Mouse (Mus musculus) induced T-regulatory cell, adult 2 months (primary cell): ENCODE measurements at regions not wholly inside any gene's neighbourhood (a gene's known extent, or its start where the extent isn't known, plus 50 kb on each side); places are given as distances from the start of the nearest gene placed in this dataset.

ENCODE experiments used
- DNase-seq: peaks from one replicate; pipeline ENCODE4 v3.0.0-alpha.2; 2012; ENCODE audit warnings: low read depth

DNA sequence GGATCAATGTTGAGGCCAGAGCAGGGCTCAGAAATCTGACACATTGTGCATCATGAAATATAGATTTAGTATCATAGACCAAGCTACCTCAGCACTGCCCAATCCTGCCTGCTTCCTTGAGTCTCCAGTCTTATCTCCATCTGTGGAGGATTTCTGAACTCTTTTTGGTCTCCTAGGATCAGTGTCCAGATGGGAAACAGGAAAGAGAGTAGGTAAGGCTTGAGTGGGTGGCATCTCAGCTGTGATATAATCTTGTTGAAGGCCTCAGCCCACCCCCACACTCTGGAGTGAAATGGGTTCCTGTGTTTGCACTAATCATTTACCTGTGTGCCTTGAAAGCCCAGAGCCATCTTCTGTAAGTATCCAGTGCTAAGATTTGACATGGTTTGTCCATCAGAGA, 74.3 kb upstream of the Aff3 start:
- no peak for DNase-seq

DNA sequence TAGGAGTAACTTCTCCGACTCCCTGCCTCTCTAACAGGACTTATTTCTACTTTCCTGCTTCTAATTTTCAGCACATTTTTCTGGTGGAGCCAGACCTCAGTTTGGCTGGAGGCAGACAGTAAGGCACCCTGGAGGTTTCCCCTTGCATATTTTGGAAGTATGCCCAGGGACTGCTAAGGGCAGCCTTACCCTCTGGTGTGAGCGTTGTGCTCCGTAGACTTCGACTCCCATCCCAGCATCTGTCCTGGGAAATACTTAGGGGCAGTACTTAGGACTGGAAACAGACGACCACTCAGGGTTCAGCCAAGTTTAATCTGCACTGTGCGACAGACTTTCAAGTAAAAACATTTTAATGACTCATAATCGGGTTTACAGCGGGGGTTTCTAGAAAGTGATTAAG, 71.0 kb upstream of the Aff3 start:
- no peak for DNase-seq

DNA sequence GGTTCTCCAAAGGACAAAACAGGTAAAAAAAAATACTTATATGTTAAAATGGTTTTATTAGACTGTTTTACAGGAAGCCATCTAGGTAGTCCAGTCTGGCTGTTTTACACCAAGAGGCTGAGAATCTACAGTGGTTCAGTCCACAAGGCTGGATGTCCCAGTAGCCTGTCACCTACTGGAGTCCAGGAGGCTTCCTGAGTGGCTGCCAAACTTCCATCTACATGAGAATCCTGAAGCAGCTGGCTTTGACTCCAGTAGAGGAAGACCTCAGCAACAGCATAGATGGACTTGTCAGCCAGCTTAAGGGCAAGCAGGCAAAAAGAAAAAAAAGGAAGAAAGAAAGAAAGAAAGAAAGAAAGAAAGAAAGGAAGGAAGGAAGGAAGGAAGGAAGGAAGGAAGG, 68.4 kb upstream of the Aff3 start:
- DNase-seq, result no peak

DNA sequence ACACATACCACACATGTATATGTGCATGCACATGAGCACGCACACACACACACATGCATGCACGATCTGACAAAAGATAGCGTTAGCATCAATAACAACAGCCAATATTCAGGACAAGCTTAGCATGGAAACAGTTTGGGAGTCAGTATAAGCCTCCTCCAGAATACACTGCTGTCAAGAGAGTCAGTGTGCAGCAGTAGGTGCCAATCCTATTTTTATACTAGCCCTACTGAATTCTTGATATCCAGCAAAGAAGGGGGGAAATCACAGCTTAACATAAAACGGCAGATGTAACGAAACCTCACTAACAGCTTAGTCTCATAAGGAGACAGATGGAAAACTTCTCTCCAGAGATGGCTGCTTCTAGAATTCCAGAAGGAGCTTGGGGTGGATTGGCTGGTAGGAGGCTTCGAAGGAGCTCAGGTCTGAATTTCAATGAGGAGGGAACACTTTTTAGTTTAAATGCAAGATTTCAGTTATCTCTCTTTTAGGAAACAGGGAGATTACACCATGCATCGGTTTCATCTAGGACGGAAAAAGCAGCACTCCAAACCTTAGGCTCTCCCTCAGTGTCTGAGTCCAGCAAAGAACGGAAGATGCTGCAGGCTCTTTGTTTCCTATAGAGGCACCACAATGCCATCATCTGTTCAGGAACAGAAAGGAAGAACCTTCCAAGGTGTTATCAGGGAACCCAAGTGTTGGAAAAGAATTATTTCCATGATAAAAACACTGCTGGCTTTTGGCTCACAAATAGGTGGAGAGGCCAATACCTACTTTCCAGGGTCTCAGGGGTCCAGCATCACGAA, 65.4 kb upstream of the Aff3 start:
- DNase-seq, result no peak

DNA sequence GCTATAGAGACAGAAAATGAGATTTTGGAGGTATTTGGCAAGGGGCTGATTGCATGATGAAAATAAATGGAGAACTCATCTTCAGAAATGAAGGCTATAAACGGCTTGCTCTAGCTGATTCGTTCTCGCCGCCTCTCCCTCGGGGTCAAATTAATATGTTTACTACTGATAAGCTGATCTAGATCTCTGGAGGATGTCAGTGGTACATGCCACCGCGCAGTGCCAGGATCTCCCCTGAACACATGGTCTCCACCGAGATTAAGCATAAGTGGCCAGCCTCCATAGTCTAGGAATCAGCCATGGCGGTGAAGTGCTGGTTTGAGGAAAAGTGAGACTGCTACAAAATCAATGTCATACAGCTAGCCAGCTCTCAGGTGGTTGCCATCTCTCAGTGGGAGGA, 61.0 kb upstream of the Aff3 start:
- DNase-seq, result no peak

DNA sequence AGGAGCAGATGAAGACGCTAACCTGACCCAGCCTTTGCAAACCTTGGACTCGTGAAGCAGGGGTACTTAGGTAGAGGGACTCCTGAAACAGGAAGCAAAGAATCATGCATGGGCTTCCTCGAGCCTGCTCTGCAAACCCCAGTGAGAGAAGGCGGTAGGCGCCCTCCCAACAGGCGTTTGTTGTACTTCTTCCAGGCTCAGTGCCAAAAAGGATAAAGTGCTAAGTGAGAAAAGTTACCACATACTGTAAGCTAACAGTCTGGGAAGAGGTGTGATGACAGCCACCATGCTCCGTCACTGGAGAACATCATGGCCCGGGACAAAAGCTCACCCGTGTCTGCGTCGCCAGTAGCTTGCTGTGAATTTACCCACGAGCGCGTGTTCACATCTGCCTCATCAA, 59.9 kb upstream of the Aff3 start:
- no peak for DNase-seq

DNA sequence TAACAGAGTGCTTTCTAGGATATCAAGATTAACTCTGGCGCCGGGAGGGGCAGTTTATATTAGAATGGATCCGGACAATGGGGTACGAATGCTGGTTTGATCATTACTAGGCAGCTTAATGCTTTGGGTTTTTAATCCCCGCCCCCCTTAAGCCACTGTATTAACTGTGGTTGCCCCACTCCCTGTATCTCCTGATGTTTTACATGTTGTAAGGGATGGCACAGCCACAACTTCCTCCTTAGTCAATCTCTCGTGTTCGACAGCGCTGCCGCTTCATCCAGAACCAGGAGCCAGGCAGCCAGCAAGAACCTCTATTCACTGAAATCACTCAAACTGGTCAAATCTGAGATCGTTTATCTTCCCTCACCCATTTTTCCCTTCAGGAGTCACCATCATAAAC, 57.4 kb upstream of the Aff3 start:
- no peak for DNase-seq

DNA sequence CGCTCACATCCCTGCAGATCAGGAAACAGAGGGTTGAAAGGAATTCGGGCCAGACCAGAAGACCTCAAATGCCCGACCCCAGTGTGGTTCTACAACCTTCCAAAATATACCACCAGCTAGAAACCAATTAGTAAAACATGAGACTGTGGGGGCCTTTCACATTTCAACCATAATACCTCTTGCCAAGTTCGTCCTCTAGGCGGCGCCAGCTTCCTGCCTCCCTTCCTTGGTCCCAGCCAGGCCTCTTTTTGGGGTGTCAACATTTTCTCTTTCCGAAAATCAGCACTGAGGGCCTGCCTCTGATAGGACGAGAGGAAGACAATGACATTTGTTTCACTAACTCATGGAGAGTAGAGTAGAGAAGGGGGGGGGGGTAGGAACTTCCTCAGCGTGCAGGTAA, 55.5 kb upstream of the Aff3 start:
- DNase-seq, result peak; percentile 59

DNA sequence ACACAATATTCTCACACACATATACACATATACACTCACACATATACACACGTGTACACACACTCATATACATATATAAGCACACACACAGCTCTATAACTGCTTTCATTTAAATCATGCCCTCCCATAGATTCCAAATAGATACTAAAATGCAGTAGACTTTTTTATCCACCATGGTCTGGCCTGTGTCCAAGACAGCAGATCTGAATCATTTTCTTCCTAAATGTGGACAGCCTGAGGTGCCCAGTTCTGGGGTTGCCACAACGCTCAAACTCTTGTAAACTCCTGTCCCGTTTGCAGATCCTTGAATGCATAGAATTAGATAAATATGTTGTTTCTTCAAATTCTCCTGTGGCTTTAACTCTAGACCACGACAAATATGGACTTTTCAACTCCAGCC, 50.9 kb upstream of the Aff3 start:
- no peak for DNase-seq
